Mouse (Mus musculus): ENCODE data around the gene Agpat1. TPM values are rescaled to one million over a fixed set of nuclear protein-coding genes. Genes with fewer than 3 reads are reported as not detected.

Agpat1 gene
- polyA plus RNA-seq, 1 experiment = 350 TPM

DNA sequence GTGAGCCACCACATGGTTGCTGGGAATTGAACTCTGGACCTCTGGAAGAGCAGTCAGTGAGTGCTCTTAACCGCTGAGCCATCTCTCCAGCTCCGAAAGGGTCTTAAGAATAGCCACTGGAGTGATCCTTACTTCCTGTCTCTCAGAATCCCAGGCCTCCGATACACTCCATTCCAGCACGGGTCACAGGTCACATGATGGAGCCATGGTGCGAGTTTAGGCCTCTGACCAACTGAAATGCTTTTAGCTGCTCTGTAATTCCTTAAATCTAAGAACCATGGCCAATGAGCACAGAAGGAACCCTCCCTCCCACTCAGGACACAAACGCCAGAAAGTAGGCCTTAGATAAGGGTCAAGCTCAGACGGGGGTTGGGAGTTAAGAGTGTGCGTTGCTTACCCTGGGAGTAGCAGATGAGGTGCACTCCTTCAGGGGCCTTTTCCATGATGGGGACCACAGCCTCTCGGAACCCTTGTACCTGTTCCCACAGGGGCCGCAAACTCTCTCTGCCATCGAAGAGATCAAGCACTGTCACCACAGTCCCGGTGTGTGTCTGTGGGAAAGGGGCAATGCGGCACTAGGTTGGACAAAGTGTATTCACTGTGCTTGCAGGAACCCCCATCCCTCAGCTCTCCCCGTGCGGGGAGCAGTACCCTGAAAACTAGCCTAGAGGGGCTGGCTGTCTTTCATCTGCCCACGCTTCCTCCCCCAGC is 22.2 kb downstream of the Agpat1 start:
- H3K27ac ChIP-seq (ENCODE audit: control insufficient read depth, insufficient read depth, low read length) = peak overlapping the region; percentile 89; the same call in 1 of the 2 replicates
- DNase-seq = no peak
- no peaks in the 10 kb centered on the region for H3K27me3 ChIP-seq (ENCODE audit: control insufficient read depth, insufficient read depth, low read length)
- WGBS = 72% methylated on average over 16 of the region's 16 CpGs
- H3K4me1 ChIP-seq (replicated peaks; ENCODE audit: control insufficient read depth, insufficient read depth, low read length) = peaks cover 23% of the 10 kb centered on the region
- no peak for TF ChIP-seq CTCF (IDR thresholded peaks at IDR 0.05; ENCODE audit: borderline replicate concordance, control insufficient read depth, extremely low read depth, insufficient read depth, low read length, poor library complexity)
- no peak for TF ChIP-seq POLR2A (IDR thresholded peaks at IDR 0.05; ENCODE audit: control insufficient read depth, extremely low read depth, insufficient read depth, low read length, poor library complexity)
- peak overlapping the region; percentile 89 for H3K4me3 ChIP-seq (ENCODE audit: control insufficient read depth, insufficient read depth, low read length)
- peaks cover 17% of the 10 kb centered on the region for H3K36me3 ChIP-seq (ENCODE audit: control insufficient read depth, insufficient read depth, low read length)

DNA sequence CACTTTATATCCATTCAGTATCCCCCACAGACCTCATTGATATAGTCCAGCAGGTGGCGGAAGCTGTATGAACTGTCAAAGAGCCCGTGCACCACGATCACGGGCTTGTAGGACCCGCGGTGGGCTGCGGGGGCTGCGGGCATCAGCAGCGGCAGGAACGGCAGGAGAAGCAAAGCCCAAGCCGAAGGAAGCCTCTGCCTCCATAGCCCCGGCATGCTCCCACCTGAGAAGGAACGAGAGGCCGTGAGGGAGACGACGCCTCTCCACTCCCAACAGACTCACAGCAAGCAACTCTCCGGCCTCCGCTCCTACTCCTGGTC is 22.7 kb downstream of the Agpat1 start:
- Histone ChIP-seq H3K4me1 (replicated peaks; ENCODE audit: control insufficient read depth, insufficient read depth, low read length) (peaks cover 27% of the 10 kb centered on the region), H3K36me3 (ENCODE audit: control insufficient read depth, insufficient read depth, low read length) (peaks cover 13% of the 10 kb centered on the region), H3K27me3 (ENCODE audit: control insufficient read depth, insufficient read depth, low read length) (no peaks in the 10 kb centered on the region), H3K4me3 (ENCODE audit: control insufficient read depth, insufficient read depth, low read length) (peak overlapping the region; percentile 89), H3K27ac (ENCODE audit: control insufficient read depth, insufficient read depth, low read length) (peak overlapping the region; percentile 89)
- DNase-seq = peak; percentile 58
- under 1% methylated on average over 18 of the region's 18 CpGs for WGBS
- TF ChIP-seq CTCF (IDR thresholded peaks at IDR 0.05; ENCODE audit: borderline replicate concordance, control insufficient read depth, extremely low read depth, insufficient read depth, low read length, poor library complexity) (0 out of 2 replicates have a peak, but pooled peaks have one; percentile 64), POLR2A (IDR thresholded peaks at IDR 0.05; ENCODE audit: control insufficient read depth, extremely low read depth, insufficient read depth, low read length, poor library complexity) (no peak)

DNA sequence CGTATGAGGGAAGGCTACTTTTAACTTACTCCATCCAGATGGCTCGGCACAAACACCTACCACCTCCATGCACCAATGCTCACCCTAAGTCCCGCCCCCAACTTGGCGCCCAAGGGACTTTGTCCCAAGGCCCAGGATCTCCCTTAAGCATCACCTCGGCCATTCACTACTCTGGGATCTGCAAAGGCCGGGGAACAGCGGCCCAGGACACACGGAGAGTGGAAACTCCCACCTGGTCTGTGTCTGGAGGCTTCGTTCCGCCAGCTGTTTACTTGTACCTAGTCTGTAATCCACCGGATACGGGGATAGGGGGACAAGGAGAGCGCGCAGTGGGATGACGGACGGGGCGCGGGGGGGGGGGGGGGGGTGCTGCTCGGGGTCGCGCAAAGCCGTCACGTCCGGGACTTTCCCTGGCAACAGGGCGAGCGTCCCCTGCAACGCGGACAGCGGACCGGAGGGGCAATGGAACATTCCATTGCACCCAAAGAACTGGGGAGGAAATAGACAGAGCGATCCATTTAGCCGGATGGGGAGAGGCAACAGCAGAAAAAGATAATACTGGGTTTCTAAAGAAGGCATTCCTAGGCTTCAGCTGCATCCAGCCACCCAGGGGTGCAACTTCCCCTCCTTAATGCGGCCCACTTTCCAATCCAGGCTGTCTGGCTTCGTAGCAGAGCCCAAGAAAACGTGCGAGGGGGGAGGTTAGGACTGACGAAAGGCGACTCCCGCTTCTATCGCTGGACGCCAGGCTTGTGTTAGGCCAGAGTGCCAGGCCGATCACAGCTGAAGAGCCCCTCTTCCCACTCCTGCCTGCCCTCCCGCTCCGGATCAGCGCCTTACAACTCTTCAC is 23.3 kb downstream of the Agpat1 start:
- peak; percentile 80 for DNase-seq
- Histone ChIP-seq H3K4me3 (ENCODE audit: control insufficient read depth, insufficient read depth, low read length) (peak overlapping the region; percentile 89), H3K27me3 (ENCODE audit: control insufficient read depth, insufficient read depth, low read length) (no peaks in the 10 kb centered on the region), H3K36me3 (ENCODE audit: control insufficient read depth, insufficient read depth, low read length) (peaks cover 7% of the 10 kb centered on the region), H3K4me1 (replicated peaks; ENCODE audit: control insufficient read depth, insufficient read depth, low read length) (peaks cover 32% of the 10 kb centered on the region), H3K27ac (ENCODE audit: control insufficient read depth, insufficient read depth, low read length) (peak overlapping the region; percentile 91)
- under 1% methylated on average over 45 of the region's 45 CpGs for WGBS
- TF ChIP-seq POLR2A (IDR thresholded peaks at IDR 0.05; ENCODE audit: control insufficient read depth, extremely low read depth, insufficient read depth, low read length, poor library complexity) (no peak), CTCF (IDR thresholded peaks at IDR 0.05; ENCODE audit: borderline replicate concordance, control insufficient read depth, extremely low read depth, insufficient read depth, low read length, poor library complexity) (no peak)

DNA sequence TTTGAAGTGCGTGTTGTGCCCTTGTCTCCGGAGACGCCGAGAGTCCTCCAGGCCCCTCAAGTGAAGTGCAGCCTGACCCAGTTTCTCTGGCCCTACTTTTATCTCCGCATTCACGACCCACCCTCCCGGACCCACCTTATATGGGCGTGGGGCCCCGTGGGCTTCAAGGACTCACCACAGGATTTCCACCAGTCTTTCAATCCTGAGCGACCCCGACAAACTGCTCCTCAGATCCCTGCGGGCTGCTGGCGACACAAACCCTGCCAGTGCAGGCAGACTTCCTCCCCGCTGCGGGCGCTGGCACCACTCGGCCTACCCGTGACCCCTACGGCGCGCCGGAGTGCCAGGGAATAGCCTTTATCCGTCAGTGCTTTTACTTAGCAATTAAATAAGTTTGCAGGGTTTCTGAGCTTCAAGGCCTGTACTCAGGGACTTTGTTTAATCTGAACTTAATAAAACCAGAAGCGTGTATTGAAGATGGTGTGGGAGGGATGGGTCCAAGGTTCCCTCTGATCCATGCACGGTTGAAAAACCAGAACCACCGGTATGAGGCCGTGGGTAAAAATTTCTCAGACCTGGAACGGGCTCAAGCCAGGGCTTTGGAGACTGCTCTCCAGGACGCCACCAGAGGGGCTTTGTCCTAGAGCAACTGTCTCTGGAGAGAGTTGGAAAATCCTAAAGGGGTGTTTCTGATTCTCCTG is 24.0 kb downstream of the Agpat1 start, which contains the start of gene Ppt2:
Gene Ppt2 (minus strand): TSS at position 568 of the 701 bp plus-strand sequence.
- peak within 1 kb of the TSS; percentile 97 for H3K4me3 ChIP-seq (ENCODE audit: control insufficient read depth, insufficient read depth, low read length)
- no peaks in the 10 kb centered on the region; the same call in 1 of the 2 replicates for H3K36me3 ChIP-seq (ENCODE audit: control insufficient read depth, insufficient read depth, low read length)
- peak; percentile 69 for DNase-seq
- TF ChIP-seq POLR2A (IDR thresholded peaks at IDR 0.05; ENCODE audit: control insufficient read depth, extremely low read depth, insufficient read depth, low read length, poor library complexity) (peak; percentile 38; the same call in 1 of the 2 replicates), CTCF (IDR thresholded peaks at IDR 0.05; ENCODE audit: borderline replicate concordance, control insufficient read depth, extremely low read depth, insufficient read depth, low read length, poor library complexity) (no peak)
- H3K27ac ChIP-seq (ENCODE audit: control insufficient read depth, insufficient read depth, low read length) = peak within 1 kb of the TSS; percentile 91
- no peaks in the 10 kb centered on the region for H3K27me3 ChIP-seq (ENCODE audit: control insufficient read depth, insufficient read depth, low read length)
- WGBS = 6% methylated on average over 29 of the region's 29 CpGs
- peaks cover 35% of the 10 kb centered on the region for H3K4me1 ChIP-seq (replicated peaks; ENCODE audit: control insufficient read depth, insufficient read depth, low read length)

DNA sequence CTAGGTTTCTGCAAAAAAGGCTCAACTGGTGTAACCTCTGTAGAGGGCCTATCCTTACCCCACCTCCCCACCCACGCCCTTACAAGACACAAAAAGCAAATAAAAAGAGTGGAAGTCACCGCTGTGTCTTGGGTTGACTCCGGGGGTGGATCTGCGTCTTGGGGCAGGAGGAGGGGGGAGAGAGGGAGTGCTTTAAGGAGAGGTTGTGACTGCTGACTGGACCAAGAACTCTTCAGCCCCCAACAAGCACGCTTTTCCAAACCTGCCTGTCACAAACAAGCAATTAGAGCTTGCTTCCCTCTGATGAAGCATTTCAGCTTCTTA is 24.5 kb downstream of the Agpat1 start:
- peak overlapping the region; percentile 89 for H3K4me3 ChIP-seq (ENCODE audit: control insufficient read depth, insufficient read depth, low read length)
- peak; percentile 58 for DNase-seq
- H3K27me3 ChIP-seq (ENCODE audit: control insufficient read depth, insufficient read depth, low read length) = no peaks in the 10 kb centered on the region
- 19% methylated on average over 5 of the region's 5 CpGs for WGBS
- H3K4me1 ChIP-seq (replicated peaks; ENCODE audit: control insufficient read depth, insufficient read depth, low read length) = peaks cover 39% of the 10 kb centered on the region
- peak overlapping the region; percentile 91 for H3K27ac ChIP-seq (ENCODE audit: control insufficient read depth, insufficient read depth, low read length)
- no peaks in the 10 kb centered on the region; the same call in 1 of the 2 replicates for H3K36me3 ChIP-seq (ENCODE audit: control insufficient read depth, insufficient read depth, low read length)
- TF ChIP-seq CTCF (IDR thresholded peaks at IDR 0.05; ENCODE audit: borderline replicate concordance, control insufficient read depth, extremely low read depth, insufficient read depth, low read length, poor library complexity) = no peak
- no peak for TF ChIP-seq POLR2A (IDR thresholded peaks at IDR 0.05; ENCODE audit: control insufficient read depth, extremely low read depth, insufficient read depth, low read length, poor library complexity)

DNA sequence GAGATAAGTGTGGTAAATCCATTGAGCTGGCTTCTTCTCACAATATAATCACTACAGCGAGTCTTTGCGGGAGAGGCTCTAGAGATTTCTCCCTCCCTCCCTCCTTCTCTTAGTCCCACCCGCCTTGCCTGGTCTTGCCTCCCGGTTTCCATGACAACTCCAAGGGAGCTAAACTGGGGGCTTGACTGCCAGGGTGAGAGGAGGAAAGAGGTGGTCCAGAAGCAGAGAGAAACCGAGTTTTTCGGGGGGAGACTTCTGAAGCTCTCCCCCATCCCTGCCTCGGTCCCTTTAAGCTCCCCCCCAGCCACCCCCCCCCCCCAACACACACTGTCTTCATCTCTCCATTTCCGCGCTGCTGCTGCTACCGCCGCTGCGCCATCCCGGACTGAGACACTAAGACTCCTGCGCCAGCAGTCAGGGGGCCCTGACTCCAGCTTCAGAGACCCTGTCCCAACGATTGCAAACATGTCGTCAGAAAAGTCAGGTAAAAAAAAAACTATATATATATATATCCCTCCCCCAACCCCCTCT is 25.2 kb downstream of the Agpat1 start, which contains the start of gene Prrt1:
Gene Prrt1 (plus strand): TSS at position 313 of the 531 bp plus-strand sequence.
- Histone ChIP-seq H3K27ac (ENCODE audit: control insufficient read depth, insufficient read depth, low read length) (peak within 1 kb of the TSS; percentile 95), H3K36me3 (ENCODE audit: control insufficient read depth, insufficient read depth, low read length) (no peaks in the 10 kb centered on the region), H3K27me3 (ENCODE audit: control insufficient read depth, insufficient read depth, low read length) (no peaks in the 10 kb centered on the region), H3K4me1 (replicated peaks; ENCODE audit: control insufficient read depth, insufficient read depth, low read length) (peaks cover 40% of the 10 kb centered on the region), H3K4me3 (ENCODE audit: control insufficient read depth, insufficient read depth, low read length) (peak within 1 kb of the TSS; percentile 97)
- DNase-seq = peak; percentile 51
- 6% methylated on average over 16 of the region's 16 CpGs for WGBS
- peak; percentile 54; the same call in 1 of the 2 replicates for TF ChIP-seq POLR2A (IDR thresholded peaks at IDR 0.05; ENCODE audit: control insufficient read depth, extremely low read depth, insufficient read depth, low read length, poor library complexity)
- TF ChIP-seq CTCF (IDR thresholded peaks at IDR 0.05; ENCODE audit: borderline replicate concordance, control insufficient read depth, extremely low read depth, insufficient read depth, low read length, poor library complexity) = no peak
